Mouse (Mus musculus) yolk sac, embryonic 10.5 days (tissue): ENCODE data around the gene Rph3a.

Source experiments
- DNase-seq: peaks from one replicate; pipeline ENCODE4 v3.0.0-alpha.2; 2017; ENCODE audit warnings: low spot score

Gene Rph3a

GRCm38 (mm10) chr5:121009811-121010569 lies at the start of gene Rph3a:
Rph3a (minus strand) TSS chr5:121010092.
- no peak for DNase-seq

DNA sequence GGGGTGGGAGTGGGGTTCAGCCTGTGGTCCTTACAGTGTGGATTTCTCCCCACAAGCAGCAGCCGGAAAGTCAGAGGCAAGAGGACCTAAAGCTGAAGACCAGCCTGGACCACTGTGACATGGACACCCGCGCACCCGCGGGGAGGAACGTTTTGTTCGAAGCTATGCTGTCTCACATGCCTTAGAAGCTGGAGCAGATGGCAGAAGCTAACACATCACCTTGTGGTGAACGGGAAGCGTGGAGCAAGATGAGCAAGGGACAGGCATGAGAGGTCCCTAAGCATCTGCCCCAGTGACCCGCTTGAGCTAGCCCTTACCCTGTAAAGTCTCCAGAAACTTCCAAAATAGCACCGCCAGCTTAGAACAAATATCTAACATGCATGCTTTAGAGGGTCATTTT lies 48.4 kb upstream of the Rph3a start:
- DNase-seq: no peak

DNA sequence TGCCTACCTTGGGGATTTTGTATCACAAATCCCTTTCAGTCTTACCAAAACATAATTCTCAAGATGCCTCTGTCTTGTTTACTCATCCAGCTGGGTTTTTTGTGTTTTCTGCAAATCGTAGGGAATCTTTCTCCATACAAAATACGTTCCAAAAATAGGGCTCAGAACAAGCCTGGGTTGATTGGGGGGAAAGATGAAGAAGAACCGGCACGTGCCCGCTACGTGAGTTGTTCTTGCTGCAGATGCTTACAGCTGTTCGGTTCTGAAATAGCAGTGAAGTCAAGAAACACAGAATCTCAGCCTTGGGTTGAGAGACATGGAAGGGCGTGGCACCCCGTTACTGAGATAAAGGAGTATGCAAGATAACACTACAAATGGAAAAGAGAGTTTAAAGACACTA lies 44.0 kb upstream of the Rph3a start:
- no peak for DNase-seq

GRCm38 (mm10) chr5:121041791-121042190 lies 31.9 kb upstream of the Rph3a start:
- no peak for DNase-seq

- no peak for DNase-seq
Observed at GRCm38 (mm10) chr5:121039465-121039864, 29.6 kb upstream of the Rph3a start.

GRCm38 (mm10) chr5:121030161-121030560 lies 20.3 kb upstream of the Rph3a start:
- DNase-seq: no peak

- no peak for DNase-seq
Observed at GRCm38 (mm10) chr5:121019505-121019904, 9.6 kb upstream of the Rph3a start.

DNA sequence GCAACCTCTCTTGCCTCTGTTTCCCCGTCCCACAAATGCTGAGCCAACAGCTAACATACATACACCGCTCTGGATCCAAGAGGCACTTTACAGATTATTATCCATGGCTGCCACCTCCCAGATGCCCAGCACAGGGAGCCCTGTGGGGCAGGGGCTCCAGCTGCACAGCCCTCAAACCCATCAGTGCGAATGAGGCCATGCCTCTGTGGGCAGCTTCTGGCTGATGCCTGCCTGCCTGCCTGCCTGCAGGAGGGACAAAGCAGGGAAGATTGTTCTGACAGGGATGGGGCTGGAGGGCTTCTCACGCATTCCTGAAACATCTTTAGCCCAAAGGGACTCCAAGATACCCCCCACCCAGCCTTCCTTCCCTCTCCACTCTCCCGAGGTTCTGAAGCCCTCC lies 7.8 kb upstream of the Rph3a start:
- DNase-seq: no peak

DNA sequence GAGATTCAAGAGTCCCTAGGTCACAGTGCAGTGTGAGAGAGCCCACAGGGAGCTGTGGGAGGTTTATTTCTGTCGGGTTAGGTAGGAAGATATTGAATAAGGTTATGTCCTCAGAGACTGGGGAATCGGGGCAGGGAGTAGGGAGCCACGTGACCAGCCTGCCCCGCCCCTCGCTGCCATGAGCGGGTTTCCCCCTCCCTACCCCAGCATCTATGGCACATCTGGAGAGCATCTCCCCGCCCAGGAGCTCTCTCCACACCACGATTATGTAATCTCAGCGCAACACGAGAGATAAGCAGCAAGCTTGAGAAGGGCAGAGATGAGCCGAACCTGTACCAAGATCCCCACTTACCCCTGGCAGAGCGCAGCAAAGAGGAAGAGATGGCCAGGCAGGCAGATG lies 6.5 kb upstream of the Rph3a start:
- DNase-seq: no peak

DNA sequence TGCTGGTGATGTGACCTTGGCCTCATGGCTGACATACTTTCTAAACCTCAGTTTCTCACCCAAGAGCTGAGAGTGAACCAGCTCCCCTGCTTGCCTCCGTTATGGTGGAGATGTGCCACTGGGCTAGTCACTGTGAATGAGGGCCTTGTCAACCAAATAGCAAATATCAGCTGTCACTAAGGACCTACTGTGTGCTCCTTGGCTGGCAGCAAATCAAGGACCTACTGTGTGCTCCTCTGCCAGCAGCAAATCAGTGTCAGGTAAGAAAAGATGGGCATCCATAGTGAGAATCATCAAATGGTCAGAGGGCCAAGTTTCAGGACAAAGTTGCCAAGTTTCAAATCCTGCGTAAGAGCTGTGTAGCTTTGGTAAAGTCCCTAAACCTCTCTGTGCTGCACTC lies 4.6 kb upstream of the Rph3a start:
- no peak for DNase-seq

GRCm38 (mm10) chr5:121011962-121012361 lies 2.1 kb upstream of the Rph3a start:
- DNase-seq: no peak

GRCm38 (mm10) chr5:121009406-121009805 lies 486 bp downstream of the Rph3a start:
- peak; percentile 44 for DNase-seq

- no peak for DNase-seq
Observed at GRCm38 (mm10) chr5:121008411-121009239, 1.3 kb downstream of the Rph3a start.

DNA sequence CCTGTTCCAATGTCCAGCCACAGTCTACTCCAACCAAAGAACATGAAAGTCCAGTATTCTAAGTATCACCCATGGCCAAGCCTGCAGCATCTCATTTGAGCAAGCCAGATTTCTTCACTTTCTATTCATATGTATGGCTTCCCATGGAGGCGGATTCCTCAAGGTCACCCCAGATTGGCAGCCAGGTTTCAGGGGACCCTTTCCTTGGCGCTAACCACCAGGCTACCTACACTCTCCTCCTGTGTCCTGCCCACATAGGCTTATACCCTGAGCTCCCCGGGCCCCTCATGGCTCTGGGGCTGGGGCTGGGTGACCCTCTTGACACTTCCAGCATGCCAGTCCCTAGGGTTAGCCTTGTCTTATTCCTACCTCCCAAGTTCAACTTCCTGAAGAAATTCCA lies 2.3 kb downstream of the Rph3a start:
- DNase-seq: no peak

GRCm38 (mm10) chr5:121007130-121007529 lies 2.8 kb downstream of the Rph3a start:
- DNase-seq: no peak

- DNase-seq: no peak
Observed at GRCm38 (mm10) chr5:121006176-121006575, 3.7 kb downstream of the Rph3a start.

DNA sequence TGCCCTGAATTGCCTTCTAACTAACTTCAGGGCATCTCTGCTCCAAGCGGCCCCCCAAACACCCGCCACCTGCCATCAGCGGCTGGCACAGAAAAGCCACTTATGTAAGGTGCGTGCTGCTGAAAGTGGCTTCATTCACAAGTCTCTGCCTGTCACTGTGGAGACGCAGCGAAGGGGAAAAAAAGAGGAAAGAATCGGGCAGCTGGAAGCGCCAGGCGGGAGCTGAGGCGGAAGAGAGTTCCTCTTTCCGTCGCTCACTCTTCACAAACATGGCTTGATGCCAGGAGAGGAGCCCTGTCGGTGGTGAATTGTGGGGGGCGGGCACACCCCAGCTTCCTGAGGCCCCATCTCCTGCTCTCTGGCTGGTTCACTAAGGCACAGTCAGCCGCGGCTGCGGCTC lies 6.1 kb downstream of the Rph3a start:
- DNase-seq: no peak

- no peak for DNase-seq
Observed at GRCm38 (mm10) chr5:120999573-120999972, 10.3 kb downstream of the Rph3a start.

DNA sequence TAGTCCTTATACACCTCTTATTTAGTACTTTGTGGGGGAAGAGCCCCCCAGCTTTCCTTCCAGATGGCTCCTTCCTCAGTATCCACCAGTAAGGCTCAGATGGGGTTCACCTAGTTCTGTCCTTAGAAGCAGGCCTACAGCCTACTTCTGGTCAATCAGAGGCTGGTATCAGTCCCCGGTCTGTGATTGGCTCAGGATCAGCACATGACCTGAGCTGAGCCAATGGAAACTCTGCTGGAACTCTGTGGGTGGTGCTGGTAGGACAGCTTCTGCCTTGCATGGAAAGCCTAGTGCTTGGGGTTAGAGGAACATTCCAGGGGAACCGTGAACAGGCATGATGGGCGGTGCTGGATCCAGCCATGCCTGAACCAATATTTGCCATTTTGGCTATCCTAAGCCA lies 21.5 kb downstream of the Rph3a start:
- DNase-seq: no peak

DNA sequence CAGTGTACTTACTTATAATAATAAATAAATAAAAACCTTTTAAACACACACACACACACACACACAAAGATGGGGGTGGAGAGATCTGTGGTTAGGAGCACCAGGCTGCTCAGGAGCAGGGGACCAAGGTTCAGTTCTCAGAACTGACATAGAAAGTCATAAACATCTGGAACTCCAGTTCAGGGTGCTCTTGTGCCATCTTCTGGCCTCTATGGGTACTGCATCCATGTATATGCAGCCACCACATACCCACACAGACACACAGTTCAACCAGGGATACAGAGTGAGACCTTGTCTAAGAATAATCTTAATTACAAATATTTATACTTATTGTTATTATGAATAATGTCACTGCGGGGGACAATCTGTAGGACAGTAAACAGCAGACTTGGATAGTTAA lies 26.9 kb downstream of the Rph3a start:
- DNase-seq: no peak

- no peak for DNase-seq
Observed at GRCm38 (mm10) chr5:120981211-120981610, 28.7 kb downstream of the Rph3a start.

- no peak for DNase-seq
Observed at GRCm38 (mm10) chr5:120980116-120980515, 29.8 kb downstream of the Rph3a start.

- DNase-seq: no peak
Observed at GRCm38 (mm10) chr5:120976138-120976537, 33.8 kb downstream of the Rph3a start.
